Mouse (Mus musculus): ENCODE measurements around the gene B4galt4.

GRCm38 (mm10) chr16:38694906-38695540, 47.0 kb upstream of the B4galt4 start:
- no peak for TF ChIP-seq CTCF (IDR thresholded peaks at IDR 0.05; ENCODE audit: insufficient read depth, low read depth, low read length)
- no peak for TF ChIP-seq POLR2A (IDR thresholded peaks at IDR 0.05; ENCODE audit: insufficient read depth, low read depth, low read length)

Measured in olfactory bulb, adult 2 months (tissue).